Mouse (Mus musculus): ENCODE results near the gene Mrpl2. TPM values are rescaled to one million over a fixed set of nuclear protein-coding genes. Genes with fewer than 3 reads are reported as not detected.

The Mrpl2 gene
- total RNA-seq, 1 experiment from 2014 or later = 37.8 TPM

GRCm38 (mm10) chr17:46691390-46691789 is 45.4 kb downstream of the Mrpl2 start:
- no peak for ATAC-seq (ENCODE audit: extremely low read depth, insufficient number of reproducible peaks, low FRiP score, poor library complexity, severe bottlenecking)

- ATAC-seq (ENCODE audit: extremely low read depth, insufficient number of reproducible peaks, low FRiP score, poor library complexity, severe bottlenecking) = no peak
Observed at GRCm38 (mm10) chr17:46694517-46695063, 48.6 kb downstream of the Mrpl2 start.

- no peak for ATAC-seq (ENCODE audit: extremely low read depth, insufficient number of reproducible peaks, low FRiP score, poor library complexity, severe bottlenecking)
Observed at GRCm38 (mm10) chr17:46698515-46698914, 52.5 kb downstream of the Mrpl2 start.

- ATAC-seq (ENCODE audit: extremely low read depth, insufficient number of reproducible peaks, low FRiP score, poor library complexity, severe bottlenecking) = no peak
Observed at GRCm38 (mm10) chr17:46699245-46699644, 53.2 kb downstream of the Mrpl2 start.

Other genes starting within 250 kb of the Mrpl2 start
- gene Crip3, start 217.3 kb upstream of the Mrpl2 start, total RNA-seq (2017) = 2.3 and 4.3 TPM in 2 replicates
- gene Slc22a7, start 207.8 kb upstream of the Mrpl2 start, total RNA-seq (2017) = not detected in 2 replicates
- 2.2 and 2.3 TPM in 2 replicates for gene Ttbk1, start 158.6 kb upstream of the Mrpl2 start, total RNA-seq (2017)
- not detected in 2 replicates for gene Dnph1, start 149.5 kb upstream of the Mrpl2 start, total RNA-seq (2017)
- 5.5 and 7.9 TPM in 2 replicates for gene Cul9, start 99.8 kb upstream of the Mrpl2 start, total RNA-seq (2017)
- gene Srf, start 90.1 kb upstream of the Mrpl2 start, total RNA-seq (2017) = 30.5 and 37.6 TPM in 2 replicates
- gene Ptk7, start 16.7 kb upstream of the Mrpl2 start, total RNA-seq (2017) = not detected in 2 replicates
- gene Klc4, start 207 bp upstream of the Mrpl2 start, total RNA-seq (2017) = 30.7 and 31.0 TPM in 2 replicates
- gene Cul7, start 4.1 kb downstream of the Mrpl2 start, total RNA-seq (2017) = 5.2 and 7.9 TPM in 2 replicates
- gene Rrp36, start 28.1 kb downstream of the Mrpl2 start, total RNA-seq (2017) = 33.6 and 34.3 TPM in 2 replicates
- 62.5 and 68.0 TPM in 2 replicates for gene Mea1, start 32.6 kb downstream of the Mrpl2 start, total RNA-seq (2017)
- gene Klhdc3, start 34.7 kb downstream of the Mrpl2 start, total RNA-seq (2017) = 26.7 and 26.9 TPM in 2 replicates
- 28.6 and 32.7 TPM in 2 replicates for gene Ppp2r5d, start 58.9 kb downstream of the Mrpl2 start, total RNA-seq (2017)
- gene Pex6, start 65.2 kb downstream of the Mrpl2 start, total RNA-seq (2017) = 16.5 and 17.7 TPM in 2 replicates
- gene Gnmt, start 82.9 kb downstream of the Mrpl2 start, total RNA-seq (2017) = 1.3 and 1.5 TPM in 2 replicates
- gene Cnpy3, start 106.0 kb downstream of the Mrpl2 start, total RNA-seq (2017) = 104 and 105 TPM in 2 replicates
- gene Ptcra, start 117.5 kb downstream of the Mrpl2 start, total RNA-seq (2017) = 0.35 and 0.74 TPM in 2 replicates
- 4.8 and 5.6 TPM in 2 replicates for gene 2310039H08Rik, start 126.4 kb downstream of the Mrpl2 start, total RNA-seq (2017)
- gene Rpl7l1, start 136.4 kb downstream of the Mrpl2 start, total RNA-seq (2017) = 61.3 and 62.4 TPM in 2 replicates
- gene Bicral, start 212.3 kb downstream of the Mrpl2 start, total RNA-seq (2017) = 41.3 and 43.6 TPM in 2 replicates
- gene Tbcc, start 244.5 kb downstream of the Mrpl2 start, total RNA-seq (2017) = 14.8 and 20.4 TPM in 2 replicates